21 mouse cellular contexts compared by ENCODE assay signal in the genomic region with DNA sequence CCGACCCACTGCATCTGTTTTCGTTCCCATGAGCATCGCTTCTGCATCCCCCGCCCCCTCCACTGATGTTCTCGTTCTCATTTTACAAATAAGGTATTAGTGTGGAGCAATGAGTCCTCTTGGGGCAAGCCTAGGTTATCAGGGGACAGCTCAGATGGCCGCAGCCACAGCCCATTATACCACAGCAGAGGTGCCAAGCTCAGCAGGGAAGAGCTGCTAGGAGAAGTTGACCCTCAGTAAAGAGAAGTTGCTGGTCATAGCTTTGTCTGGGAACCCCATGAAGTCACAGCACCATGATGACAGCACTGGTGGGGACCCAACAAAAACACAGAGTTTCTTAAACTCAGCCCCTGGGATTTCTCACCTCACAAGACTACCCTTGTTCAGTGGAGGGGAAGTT. TPM values are rescaled to one million over a fixed set of nuclear protein-coding genes. Genes with fewer than 3 reads are reported as not detected.
DNase-seq lines count a peak whose midpoint lies in the region; ATAC-seq and TF ChIP-seq lines count a peak whose summit lies in the region.
"Had no signal": no experiment of that assay in that cellular context is flagged by ENCODE, and none has a peak within 500 bp of the region (broad histone marks: within the 10 kb centered on the region; RNA-seq: fewer than 3 reads in every experiment).

No protein-coding gene starts in this region.

- H3K4me1 ChIP-seq in heart, embryonic 11.5 days (ENCODE audit: control insufficient read depth, insufficient read depth, low read length), result peaks cover 35% of the 10 kb centered on the region
- peaks cover 47% of the 10 kb centered on the region for H3K4me1 ChIP-seq in heart, embryonic 15.5 days (replicated peaks)
- H3K4me1 ChIP-seq: embryonic facial prominence, embryonic 12.5 days had no signal

- H3K36me3 ChIP-seq in heart, embryonic 11.5 days (ENCODE audit: control insufficient read depth, insufficient read depth, low read length), result peaks cover 16% of the 10 kb centered on the region
- H3K36me3 ChIP-seq in heart, embryonic 15.5 days, result peaks cover 51% of the 10 kb centered on the region
- H3K36me3 ChIP-seq: hindbrain, embryonic 13.5 days had no signal

- no peak for ATAC-seq in heart, embryonic 11.5 days (replicated peaks; ENCODE audit: insufficient number of reproducible peaks, low FRiP score, low TSS enrichment)
- ATAC-seq in heart, embryonic 15.5 days (replicated peaks; ENCODE audit: insufficient number of reproducible peaks, insufficient read depth, low FRiP score, low read depth), result no peak
- ATAC-seq: activated CD4-positive, CD25-positive, alpha-beta regulatory T cell, adult 4 months; forebrain, postnatal 0 days; Patski had no signal

- no peak overlapping the region for H3K9ac ChIP-seq in heart, embryonic 11.5 days (ENCODE audit: low read depth, low read length)
- no peak overlapping the region; the same call in 1 of the 2 replicates for H3K9ac ChIP-seq in heart, embryonic 15.5 days
- H3K9ac ChIP-seq: embryonic facial prominence, embryonic 12.5 days; forebrain, embryonic 13.5 days; forebrain, postnatal 0 days; hindbrain, embryonic 13.5 days had no signal

- no peaks in the 10 kb centered on the region for H3K9me3 ChIP-seq in heart, embryonic 11.5 days (replicated peaks; ENCODE audit: control insufficient read depth, low read length)
- H3K9me3 ChIP-seq in heart, embryonic 15.5 days (replicated peaks), result no peaks in the 10 kb centered on the region
- H3K9me3 ChIP-seq: embryonic facial prominence, embryonic 12.5 days; forebrain, embryonic 13.5 days; hindbrain, embryonic 13.5 days had no signal

- intact Hi-C loops in gastrocnemius, adult 2 months (cut with DNase I), result loop anchor here (2.0 kb wide), 2 partner anchors 15 to 289 kb away; no protein-coding TSS in a partner anchor
- intact Hi-C loops in heart, postnatal 25 days (cut with DNase I), result loop anchor here (1.0 to 10.0 kb wide), 5 partner anchors 17 to 493 kb away; partner anchors contain the start of genes Pou2f1 and Rcsd1
- intact Hi-C loops in heart, postnatal 10 days (cut with DNase I), result loop anchor here (2.0 to 10.0 kb wide), 4 partner anchors 17 to 493 kb away; partner anchors contain the start of gene Pou2f1

- H3K27me3 ChIP-seq in heart, embryonic 11.5 days (ENCODE audit: control insufficient read depth, insufficient read depth, low read length), result no peaks in the 10 kb centered on the region
- no peaks in the 10 kb centered on the region for H3K27me3 ChIP-seq in heart, embryonic 15.5 days
- H3K27me3 ChIP-seq: CH12.LX; embryonic facial prominence, embryonic 12.5 days; forebrain, embryonic 13.5 days; hindbrain, embryonic 13.5 days had no signal

- H3K4me3 ChIP-seq in gastrocnemius, adult 2 months, result no peak overlapping the region
- H3K4me3 ChIP-seq in heart, embryonic 11.5 days (ENCODE audit: low read depth, low read length), result no peak overlapping the region
- no peak overlapping the region for H3K4me3 ChIP-seq in heart, embryonic 15.5 days
- H3K4me3 ChIP-seq: embryonic facial prominence, embryonic 12.5 days; forebrain, embryonic 13.5 days; hindbrain, embryonic 13.5 days had no signal

- WGBS in heart, embryonic 11.5 days (ENCODE audit: insufficient replicate concordance), result 80% methylated on average over 6 of the region's 6 CpGs
- WGBS in heart, embryonic 15.5 days, result 72% methylated on average over 6 of the region's 6 CpGs

- H3K27ac ChIP-seq in gastrocnemius, adult 2 months, result peak overlapping the region; percentile 84
- H3K27ac ChIP-seq in heart, embryonic 11.5 days (ENCODE audit: low read depth, low read length), result 0 out of 2 replicates have a peak overlapping the region, but pooled peaks have one; percentile 86
- peak overlapping the region; percentile 94 for H3K27ac ChIP-seq in heart, embryonic 15.5 days
- H3K27ac ChIP-seq: embryonic facial prominence, embryonic 12.5 days; forebrain, embryonic 13.5 days; hindbrain, embryonic 13.5 days; hindbrain, postnatal 0 days had no signal

- no peak for TF ChIP-seq CTCF in gastrocnemius, adult 2 months (IDR thresholded peaks at IDR 0.05)

- H3K4me2 ChIP-seq in heart, embryonic 11.5 days, result no peak overlapping the region
- H3K4me2 ChIP-seq in heart, embryonic 15.5 days, result no peak overlapping the region
- H3K4me2 ChIP-seq: embryonic facial prominence, embryonic 12.5 days; forebrain, embryonic 13.5 days; hindbrain, embryonic 13.5 days had no signal

- DNase-seq in gastrocnemius, adult 2 months, result peak; percentile 47
- DNase-seq in gastrocnemius, postnatal 25 days, result no peak
- DNase-seq in heart, postnatal 25 days (ENCODE audit: low spot score), result no peak
- no peak for DNase-seq in heart, postnatal 10 days
- peak; percentile 31 for DNase-seq in A20 (ENCODE audit: low read depth, low spot score)
- no peak for DNase-seq in left cerebral cortex, adult 18-20 months (ENCODE audit: low spot score in 2 of 2)
- DNase-seq: adrenal gland, postnatal 14 days; cerebellum, adult 11-12 months; cerebellum, adult 9-10 months; forebrain, postnatal 0 days; gastrocnemius, postnatal 36 days; kidney, adult 11 months had no signal

RNA-seq across cellular contexts. Expression of gene Mpzl1, which starts 27.4 kb away (rescaled TPM):
- 1 to 10 TPM; 7.0 to 8.7 TPM for total RNA-seq in gastrocnemius, adult 2 months (2021)
- 10 to 100 TPM in 1 of 2 experiments, 1 to 10 TPM in 1; 9.2 to 10.1 TPM for total RNA-seq in gastrocnemius, postnatal 25 days (2021)
- 129 and 143 TPM in 2 replicates for polyA plus RNA-seq in heart, embryonic 11.5 days (2014; fragmentation: Nextera tagmentation; extraction: Ambion mirVana)
- 10 to 100 TPM; 20.8 to 20.9 TPM for total RNA-seq in heart, postnatal 25 days (2021)
- 89.9 and 105 TPM in 2 replicates for polyA plus RNA-seq in heart, embryonic 15.5 days (2015; fragmentation: Nextera tagmentation; extraction: Ambion mirVana)
- total RNA-seq in heart, postnatal 10 days (2021), result 10 to 100 TPM; 49.4 to 57.7 TPM
- 10 to 100 TPM; 22.7 to 27.6 TPM for total RNA-seq in left cerebral cortex, adult 18-20 months (2021)

RNA-seq across cellular contexts. Expression of gene Rcsd1, which starts 47.8 kb away (rescaled TPM):
- 10 to 100 TPM; 93.3 to 95.0 TPM for total RNA-seq in gastrocnemius, adult 2 months (2021)
- 10 to 100 TPM; 80.0 to 85.8 TPM for total RNA-seq in gastrocnemius, postnatal 25 days (2021)
- 85.4 and 91.8 TPM in 2 replicates for polyA plus RNA-seq in heart, embryonic 11.5 days (2014; fragmentation: Nextera tagmentation; extraction: Ambion mirVana)
- total RNA-seq in heart, postnatal 25 days (2021), result 10 to 100 TPM; 79.6 to 81.5 TPM
- polyA plus RNA-seq in heart, embryonic 15.5 days (2015; fragmentation: Nextera tagmentation; extraction: Ambion mirVana), result 90.4 and 98.4 TPM in 2 replicates
- total RNA-seq in heart, postnatal 10 days (2021), result 100 to 1,000 TPM; 112 to 114 TPM
- total RNA-seq in left cerebral cortex, adult 18-20 months (2021), result 1 to 10 TPM; 6.0 to 7.2 TPM

Comparison
In these comparisons a context has a peak if more than half of its experiments do, and no peak if none do; other contexts are left out.
1. DNase-seq: peak in gastrocnemius, adult 2 months (single experiment) and A20 (single experiment); none in gastrocnemius, postnatal 25 days (single experiment), heart, postnatal 25 days (single experiment), heart, postnatal 10 days (0 of 2) and left cerebral cortex, adult 18-20 months (0 of 2).
2. RNA of gene Rcsd1, which starts 47.8 kb away (total RNA-seq): 112 to 114 TPM in heart, postnatal 10 days, 93.3 to 95.0 TPM in gastrocnemius, adult 2 months, 80.0 to 85.8 TPM in gastrocnemius, postnatal 25 days and 79.6 to 81.5 TPM in heart, postnatal 25 days; 6.0 to 7.2 TPM in left cerebral cortex, adult 18-20 months; every median in the first group is over 4 times any median in the second.
3. Peak in every context shown above with its lines, with median percentiles within 50 percentile points of each other: H3K27ac ChIP-seq.